Mouse (Mus musculus) c-Kit-negative CD71-positive TER-119-positive erythroid progenitor cells, embryonic 14.5 days (primary cell): Measurements from ENCODE around the gene Cdyl.

Experiments
- DNase-seq: peaks from one replicate; pipeline ENCODE4 v3.0.0-alpha.2; 2013; ENCODE audit warnings: low read depth, low spot score

Gene Cdyl

GRCm38 (mm10) chr13:35756393-35757338 is 97.0 kb downstream of the Cdyl start:
- DNase-seq: no peak

DNA sequence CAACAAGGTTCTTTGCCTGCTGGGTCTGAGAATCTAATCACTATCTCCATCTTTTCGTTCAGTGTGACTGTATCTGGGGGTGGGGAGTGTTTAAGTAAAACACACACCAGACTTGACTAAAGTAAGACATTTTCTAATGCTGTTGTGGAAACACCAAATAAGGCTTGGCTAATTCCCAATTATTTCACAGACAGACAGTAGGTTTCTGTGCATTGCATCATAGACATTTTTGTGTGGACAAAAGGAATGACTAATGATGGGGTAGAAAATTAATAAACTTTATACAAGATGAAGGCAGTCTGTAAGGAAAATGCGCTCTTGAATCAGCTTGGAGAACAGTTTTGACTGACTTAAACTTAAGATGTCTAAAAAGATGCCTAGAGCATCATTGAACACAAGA is 100.7 kb downstream of the Cdyl start:
- DNase-seq: no peak

GRCm38 (mm10) chr13:35764559-35764958 is 104.9 kb downstream of the Cdyl start:
- no peak for DNase-seq

DNA sequence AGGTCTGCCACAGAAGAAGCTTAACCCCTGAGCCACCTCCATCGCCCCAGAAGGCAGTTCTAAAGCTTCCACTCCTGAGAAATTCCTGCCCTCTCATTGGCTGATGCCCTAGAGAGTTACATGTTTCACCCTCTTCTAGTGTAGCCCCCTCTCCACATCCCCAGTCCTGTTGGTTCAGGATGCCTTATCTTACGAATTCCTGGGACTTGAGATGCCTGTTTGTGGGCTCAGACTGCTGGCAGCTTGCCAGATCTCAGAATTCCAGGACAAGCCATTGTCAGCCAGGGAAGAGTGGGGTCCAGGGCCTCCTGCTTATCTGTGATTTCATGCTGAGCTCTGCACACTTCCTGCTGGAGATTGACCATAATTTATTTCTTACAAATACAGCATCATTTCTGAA is 106.2 kb downstream of the Cdyl start:
- DNase-seq: no peak

DNA sequence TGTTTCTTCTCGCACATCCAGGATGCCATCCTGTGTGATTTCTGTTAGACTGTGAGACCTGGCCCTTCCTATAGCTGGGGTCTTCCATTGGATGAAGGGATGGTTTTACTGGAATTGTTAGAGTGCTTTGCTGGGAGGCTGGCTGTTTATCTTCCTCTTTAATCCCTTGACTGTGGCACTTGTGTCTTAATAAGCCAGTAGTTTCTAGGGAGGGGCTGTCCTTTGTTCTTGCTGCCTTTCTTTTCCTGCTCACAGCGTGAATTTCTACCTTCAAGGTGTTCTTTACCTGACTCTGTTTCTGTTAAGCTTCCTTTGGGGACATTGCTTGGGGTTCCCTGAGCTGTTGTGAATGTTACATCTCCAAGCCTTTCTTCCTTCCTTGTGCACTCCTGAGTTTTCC is 110.0 kb downstream of the Cdyl start:
- no peak for DNase-seq

GRCm38 (mm10) chr13:35770421-35770820 is 110.8 kb downstream of the Cdyl start:
- DNase-seq: no peak

GRCm38 (mm10) chr13:35771968-35772382 is 112.3 kb downstream of the Cdyl start:
- no peak for DNase-seq

GRCm38 (mm10) chr13:35773763-35774162 is 114.1 kb downstream of the Cdyl start:
- no peak for DNase-seq

- no peak for DNase-seq
These were observed 116.5 kb downstream of the Cdyl start for GRCm38 (mm10) chr13:35776123-35776522.

GRCm38 (mm10) chr13:35780714-35781113 is 121.1 kb downstream of the Cdyl start:
- no peak for DNase-seq

DNA sequence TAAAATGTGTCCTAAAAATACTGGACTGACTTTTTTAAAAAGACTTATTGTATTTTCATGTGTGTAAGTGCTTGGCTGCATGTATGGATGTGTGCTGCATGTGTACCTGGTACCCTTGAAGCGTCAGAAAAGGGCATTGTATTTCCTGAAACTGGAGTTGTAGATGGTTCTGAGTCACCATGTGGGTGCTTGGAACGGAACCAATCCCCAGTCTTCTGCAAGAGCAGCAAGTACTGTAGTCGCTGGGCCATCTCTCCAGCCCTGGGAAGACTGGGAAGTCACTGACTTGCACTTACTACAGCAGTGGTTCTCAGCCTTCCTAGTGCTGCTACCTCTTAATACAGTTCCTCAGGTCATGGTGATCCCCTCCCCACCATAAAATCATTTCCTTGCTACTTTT is 122.1 kb downstream of the Cdyl start:
- DNase-seq: no peak

DNA sequence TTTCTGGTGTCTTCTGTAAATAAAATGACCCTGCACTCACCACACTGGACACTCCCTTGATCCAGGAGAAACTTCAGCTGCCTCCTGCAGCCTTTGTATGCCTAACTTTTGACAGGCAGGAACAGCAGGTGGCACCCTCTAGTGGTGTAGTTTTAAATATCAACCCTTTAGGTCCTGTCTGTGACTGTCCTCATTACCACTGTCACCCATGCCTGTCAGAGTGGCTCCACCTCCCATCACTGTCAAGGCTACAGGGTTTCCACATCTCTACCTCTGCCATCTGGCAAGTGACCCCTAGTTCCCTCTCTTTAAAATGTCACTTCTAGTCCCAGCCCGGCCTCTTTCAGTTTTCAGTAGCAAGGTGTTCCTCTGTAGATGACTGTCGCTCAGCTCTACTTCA is 123.3 kb downstream of the Cdyl start:
- peak; percentile 69 for DNase-seq

- no peak for DNase-seq
These were observed 123.9 kb downstream of the Cdyl start for GRCm38 (mm10) chr13:35783576-35783975.

GRCm38 (mm10) chr13:35784281-35784680 is 124.6 kb downstream of the Cdyl start:
- no peak for DNase-seq

- DNase-seq: no peak
These were observed 125.8 kb downstream of the Cdyl start for GRCm38 (mm10) chr13:35785330-35785939.

- DNase-seq: no peak
These were observed 127.2 kb downstream of the Cdyl start for GRCm38 (mm10) chr13:35786726-35787399.

DNA sequence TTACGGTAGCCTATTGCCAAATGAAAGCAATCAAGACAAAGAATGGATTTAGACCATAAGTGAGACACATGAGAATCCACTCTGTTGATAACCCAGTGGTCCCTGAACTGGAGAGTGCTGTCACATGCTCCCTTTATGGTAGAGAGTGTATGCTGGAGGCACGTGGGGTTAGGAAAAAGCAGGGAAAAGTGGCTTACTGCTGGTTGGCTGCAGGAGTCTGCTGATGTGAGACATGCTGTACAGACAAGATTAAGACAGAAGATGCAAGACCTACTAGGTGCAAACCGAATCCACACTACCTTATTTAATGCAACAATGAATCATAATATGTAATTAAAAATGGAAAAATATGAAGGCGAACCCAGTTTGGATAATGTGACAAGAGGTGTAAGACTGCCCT is 129.9 kb downstream of the Cdyl start:
- DNase-seq: no peak

DNA sequence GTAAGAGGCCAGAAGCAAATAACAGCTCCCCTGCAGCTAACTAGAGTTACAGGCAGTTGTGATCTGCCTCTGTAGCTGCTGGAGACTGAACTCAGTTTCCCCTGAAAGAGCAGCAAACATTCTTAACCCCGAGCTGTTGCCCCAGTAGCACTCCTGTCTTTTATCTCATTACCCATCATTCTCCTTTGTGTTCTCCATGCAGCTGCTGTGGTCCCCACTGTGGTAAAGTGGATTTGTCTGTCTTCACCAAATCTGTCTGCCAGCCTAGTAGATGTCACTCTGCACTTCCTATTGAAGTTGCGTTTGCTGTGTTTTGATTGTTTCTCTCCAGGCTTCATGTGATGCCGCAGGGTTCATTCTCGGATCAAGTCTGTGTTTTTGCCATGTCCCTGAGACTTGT is 130.8 kb downstream of the Cdyl start:
- DNase-seq: no peak

- DNase-seq: no peak
These were observed 134.7 kb downstream of the Cdyl start for GRCm38 (mm10) chr13:35794309-35794708.

GRCm38 (mm10) chr13:35794774-35795173 is 135.1 kb downstream of the Cdyl start:
- DNase-seq: no peak

GRCm38 (mm10) chr13:35795887-35796286 is 136.3 kb downstream of the Cdyl start:
- peak; percentile 59 for DNase-seq

DNA sequence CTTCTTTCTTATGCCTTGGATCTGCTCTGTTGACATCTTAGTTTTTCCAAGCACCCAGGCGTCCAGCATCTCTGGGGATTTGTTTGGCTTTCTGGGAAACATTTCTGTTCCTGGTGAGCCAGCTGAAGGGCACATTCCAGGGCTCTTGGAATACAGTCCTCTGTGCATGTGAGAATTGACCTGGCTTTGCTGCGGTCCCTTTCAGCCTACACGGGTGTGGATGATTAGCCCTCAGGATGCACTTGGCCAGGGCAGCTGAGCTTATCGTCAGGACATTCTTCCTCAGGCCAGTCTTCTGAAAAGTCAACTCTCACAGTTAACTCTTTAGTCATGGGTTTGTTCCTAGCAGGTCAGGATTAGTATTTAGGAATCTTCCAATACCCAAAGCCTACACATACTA is 136.7 kb downstream of the Cdyl start:
- no peak for DNase-seq
